Mouse (Mus musculus) liver, adult 10 weeks (tissue): ENCODE measurements around the gene Luc7l2. TPM values are rescaled to one million over a fixed set of nuclear protein-coding genes. Genes with fewer than 3 reads are reported as not detected.

ENCODE experiments used
- polyA plus RNA-seq: library from polyadenylated mRNA; stranded (reverse); fragments of 350-450 nt; fragmentation: Illumina TruSeq; extraction: RNeasy Lipid Tissue Mini Kit (QIAGEN cat#74804); gene quantifications from one replicate; pipeline ENCODE4 v1.2.3, GENCODE M21; 2014; ENCODE audit warnings: low read depth, low replicate concordance

The Luc7l2 gene
- polyA plus RNA-seq, result 223 TPM

DNA sequence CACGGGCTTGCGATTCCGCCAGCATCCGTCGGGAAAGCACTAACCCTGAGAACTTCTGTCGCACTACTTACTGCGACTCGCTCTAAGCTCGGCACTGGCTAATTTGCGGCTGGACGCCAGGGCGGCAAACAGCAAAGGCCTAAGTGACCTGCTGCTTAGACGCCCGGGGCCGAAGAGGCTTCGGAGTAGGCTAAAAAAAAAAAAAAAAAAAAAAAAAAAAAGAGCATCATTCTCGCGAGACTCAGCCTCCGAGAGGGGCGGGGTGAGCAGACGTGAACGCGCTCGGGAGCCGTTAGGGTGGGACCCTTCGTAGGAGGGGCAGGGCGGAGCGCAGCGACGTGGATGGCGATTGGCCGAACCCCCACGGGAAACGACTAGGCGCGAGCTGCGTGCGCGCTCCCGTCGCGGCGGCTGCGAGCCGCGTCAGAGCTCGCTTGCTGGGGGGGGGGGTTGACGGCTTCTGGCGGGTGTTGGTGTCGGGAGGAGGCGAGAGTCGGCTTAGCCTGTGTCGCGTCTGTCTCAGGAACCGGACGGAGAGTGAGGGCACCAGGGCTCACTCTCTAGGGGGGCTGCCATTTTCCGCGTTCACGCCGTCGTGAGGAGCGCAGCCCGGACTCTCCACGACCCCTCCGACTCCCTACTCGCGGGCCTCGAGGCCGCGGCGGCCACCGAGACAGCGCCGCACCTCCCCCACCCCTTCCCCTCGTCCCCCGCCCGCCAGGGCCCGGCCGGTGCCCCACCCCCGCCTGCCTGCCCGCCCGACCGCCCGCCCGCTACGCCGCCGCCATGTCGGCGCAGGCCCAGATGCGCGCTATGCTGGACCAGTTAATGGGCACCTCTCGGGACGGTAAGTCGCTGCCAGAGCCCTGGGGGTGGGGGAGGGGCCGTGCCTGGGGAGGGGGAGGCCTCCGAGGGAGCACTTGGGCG is at the start of gene Luc7l2:
TSS of gene Luc7l2 (plus strand) at position 273 of the 927 bp plus-strand sequence.

DNA sequence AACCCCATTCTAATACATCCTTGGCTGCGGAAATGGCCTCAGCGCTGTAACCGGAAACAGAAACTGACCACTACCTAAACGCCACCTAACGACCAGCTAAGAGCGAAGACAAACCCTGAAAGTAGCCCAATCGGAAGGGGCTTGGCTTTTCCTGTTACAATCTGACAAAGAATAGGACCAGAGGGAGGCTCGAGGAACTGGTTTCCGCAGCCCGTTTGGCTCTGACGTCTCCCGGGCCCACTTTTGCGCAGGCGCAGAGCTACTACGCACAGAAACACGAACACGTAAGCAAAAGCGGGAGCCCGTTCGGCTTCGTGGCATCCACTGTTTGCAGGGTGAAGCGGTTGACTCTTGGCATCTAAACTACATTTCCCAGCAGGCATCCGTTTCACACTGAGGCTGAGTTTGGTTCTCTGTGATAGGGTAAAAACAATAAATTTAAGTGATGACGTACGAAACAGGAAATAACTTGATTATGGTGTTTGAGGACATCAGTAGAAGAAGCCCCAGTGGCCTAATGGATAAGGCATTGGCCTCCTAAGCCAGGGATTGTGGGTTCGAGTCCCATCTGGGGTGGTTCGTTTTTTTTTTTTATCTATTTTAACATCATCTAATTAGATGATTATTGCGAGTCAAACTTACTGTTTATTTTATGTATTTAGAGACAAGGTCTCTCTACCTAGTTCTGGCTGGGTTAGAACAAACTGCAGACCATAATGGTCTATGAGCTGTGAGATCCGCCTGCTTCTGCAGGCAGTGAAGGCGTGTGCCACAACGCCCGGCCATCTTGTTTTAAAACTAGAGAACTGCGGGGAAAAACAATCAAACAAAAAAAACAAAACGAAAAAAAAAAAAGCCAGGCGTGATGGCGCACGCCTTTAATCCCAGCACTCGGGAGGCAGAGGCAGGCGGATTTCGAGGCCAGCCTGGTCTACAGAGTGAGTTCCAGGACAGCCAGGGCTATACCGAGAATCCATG is 17.4 kb upstream of the Luc7l2 start, which contains the start of gene Fmc1:
TSS of gene Fmc1 (plus strand) at position 75 of the 978 bp plus-strand sequence.

DNA sequence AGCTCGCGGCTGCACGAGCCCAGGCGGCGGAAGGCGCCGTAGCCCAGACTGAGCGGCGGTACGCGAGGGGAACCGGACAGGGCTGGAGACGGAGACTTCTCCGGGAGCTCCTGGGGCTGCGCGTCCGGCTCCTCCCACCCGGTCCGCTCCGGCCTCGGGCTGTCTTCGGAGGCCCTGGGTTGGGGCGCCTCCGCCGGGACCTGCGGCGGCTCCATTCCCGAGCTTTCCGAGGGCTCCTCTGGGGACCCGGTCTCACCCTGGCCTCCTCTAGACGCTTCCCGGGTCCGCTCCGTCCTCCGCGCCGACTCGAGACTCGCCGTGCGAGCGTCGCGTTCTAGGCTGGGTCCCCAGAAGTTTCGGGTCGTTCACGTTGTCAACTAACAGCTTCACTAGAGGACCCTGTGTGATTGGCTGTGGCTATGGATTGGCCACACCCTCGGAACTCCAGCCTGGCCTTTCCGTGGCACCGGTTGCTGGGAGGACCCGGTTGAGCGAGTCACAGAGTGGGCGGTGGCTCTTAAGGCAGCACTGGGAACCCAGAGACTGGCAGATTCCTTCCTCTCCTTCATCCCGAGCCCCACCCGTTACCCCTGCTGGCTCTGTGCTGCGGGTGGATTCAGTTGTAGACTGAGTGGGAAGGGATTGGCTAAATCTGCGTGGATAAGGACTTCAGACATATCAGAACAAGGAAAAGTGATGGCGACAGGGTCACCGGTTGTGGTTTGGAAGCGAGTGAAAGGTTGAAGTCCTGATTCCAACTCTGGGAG is 85.9 kb downstream of the Luc7l2 start, which contains the start of gene Klrg2:
TSS of gene Klrg2 (minus strand) at position 391 of the 767 bp plus-strand sequence.

Other genes with a start within 250 kb of the Luc7l2 start
- gene Zc3hav1, start 196.7 kb upstream of the Luc7l2 start, polyA plus RNA-seq, result 40.3 TPM
- gene Ttc26, start 169.9 kb upstream of the Luc7l2 start, polyA plus RNA-seq, result 0.50 TPM
- 10.8 TPM for gene Ubn2, start 117.4 kb upstream of the Luc7l2 start, polyA plus RNA-seq
- gene Fmc1, start 17.8 kb upstream of the Luc7l2 start, polyA plus RNA-seq, result 1.9 TPM
- gene Klrg2, start 85.9 kb downstream of the Luc7l2 start, polyA plus RNA-seq, result not detected
- not detected for gene Clec2l, start 111.7 kb downstream of the Luc7l2 start, polyA plus RNA-seq